ENCODE assay signal across 23 mouse cellular contexts in genomic region chr10:66900781-66901180, GRCm38 (mm10).
DNase-seq lines count a peak whose midpoint lies in the region; ATAC-seq and TF ChIP-seq lines count a peak whose summit lies in the region.
"Had no signal": no experiment of that assay in that cellular context is flagged by ENCODE, and none has a peak within 500 bp of the region (broad histone marks: within the 10 kb centered on the region; RNA-seq: fewer than 3 reads in every experiment).

No protein-coding gene starts in this region.

- peak overlapping the region; percentile 57; the same call in 1 of the 2 replicates for H3K4me2 ChIP-seq in embryonic facial prominence, embryonic 13.5 days
- H3K4me2 ChIP-seq in forebrain, postnatal 0 days (ENCODE audit: low read depth) = 0 out of 2 replicates have a peak overlapping the region, but pooled peaks have one; percentile 5
- H3K4me2 ChIP-seq in lung, embryonic 14.5 days = peak overlapping the region; percentile 40; the same call in 1 of the 2 replicates
- no peak overlapping the region for H3K4me2 ChIP-seq in lung, postnatal 0 days (replicated peaks; ENCODE audit: low read depth, low read length)
- H3K4me2 ChIP-seq in embryonic facial prominence, embryonic 15.5 days (replicated peaks) = peak overlapping the region; percentile 32
- H3K4me2 ChIP-seq in kidney, embryonic 16.5 days (replicated peaks; ENCODE audit: low read depth, low read length) = no peak overlapping the region

- no peak overlapping the region for H3K27ac ChIP-seq in embryonic facial prominence, embryonic 13.5 days
- no peak overlapping the region for H3K27ac ChIP-seq in embryonic facial prominence, embryonic 10.5 days (replicated peaks)
- H3K27ac ChIP-seq in forebrain, postnatal 0 days (ENCODE audit: low read depth, low read length) = no peak overlapping the region
- no peak overlapping the region for H3K27ac ChIP-seq in forebrain, embryonic 10.5 days
- no peak overlapping the region for H3K27ac ChIP-seq in lung, embryonic 14.5 days (ENCODE audit: low read depth)
- H3K27ac ChIP-seq in lung, postnatal 0 days (ENCODE audit: low read length) = no peak overlapping the region
- no peak overlapping the region for H3K27ac ChIP-seq in embryonic facial prominence, embryonic 15.5 days (replicated peaks)
- no peak overlapping the region for H3K27ac ChIP-seq in kidney, embryonic 16.5 days (ENCODE audit: low read length)
- H3K27ac ChIP-seq: embryonic facial prominence, embryonic 12.5 days; heart, embryonic 13.5 days; hindbrain, embryonic 12.5 days had no signal

- no peak for DNase-seq in embryonic facial prominence, embryonic 10.5 days (ENCODE audit: low spot score)
- no peak for DNase-seq in forebrain, postnatal 0 days
- DNase-seq in forebrain, embryonic 10.5 days (ENCODE audit: extremely low spot score, low spot score) = no peak
- peak; percentile 73 for DNase-seq in lung, embryonic 14.5 days
- no peak for DNase-seq in lung, postnatal 0 days (ENCODE audit: low spot score)
- DNase-seq: adrenal gland, postnatal 10 days; B cell, adult 2 months; cerebellum, adult 2 months; cerebellum, postnatal 10 days; embryo, embryonic 11 days; gastrocnemius, postnatal 36 days; heart, adult 11 months; heart, postnatal 4 days had no signal

- no peaks in the 10 kb centered on the region for H3K36me3 ChIP-seq in embryonic facial prominence, embryonic 13.5 days
- no peaks in the 10 kb centered on the region for H3K36me3 ChIP-seq in embryonic facial prominence, embryonic 10.5 days (replicated peaks)
- H3K36me3 ChIP-seq in forebrain, postnatal 0 days (ENCODE audit: insufficient read depth) = no peaks in the 10 kb centered on the region
- H3K36me3 ChIP-seq in forebrain, embryonic 10.5 days (replicated peaks) = no peaks in the 10 kb centered on the region
- H3K36me3 ChIP-seq in lung, embryonic 14.5 days (ENCODE audit: insufficient read depth) = no peaks in the 10 kb centered on the region
- H3K36me3 ChIP-seq in lung, postnatal 0 days (ENCODE audit: insufficient read depth, low read length) = no peaks in the 10 kb centered on the region
- no peaks in the 10 kb centered on the region for H3K36me3 ChIP-seq in embryonic facial prominence, embryonic 15.5 days
- no peaks in the 10 kb centered on the region for H3K36me3 ChIP-seq in kidney, embryonic 16.5 days (ENCODE audit: insufficient read depth, low read length)
- H3K36me3 ChIP-seq: embryonic facial prominence, embryonic 12.5 days; heart, embryonic 13.5 days; hindbrain, embryonic 12.5 days had no signal

- H3K27me3 ChIP-seq in embryonic facial prominence, embryonic 13.5 days = no peaks in the 10 kb centered on the region; the same call in 1 of the 2 replicates
- peaks cover 10% of the 10 kb centered on the region for H3K27me3 ChIP-seq in embryonic facial prominence, embryonic 10.5 days (replicated peaks; ENCODE audit: low read depth, poor library complexity, severe bottlenecking)
- no peaks in the 10 kb centered on the region for H3K27me3 ChIP-seq in forebrain, postnatal 0 days (ENCODE audit: insufficient read depth, low read length)
- H3K27me3 ChIP-seq in forebrain, embryonic 10.5 days (ENCODE audit: poor library complexity, severe bottlenecking) = peaks cover 9% of the 10 kb centered on the region; the same call in 1 of the 2 replicates
- H3K27me3 ChIP-seq in lung, embryonic 14.5 days (ENCODE audit: insufficient read depth, low read length) = no peaks in the 10 kb centered on the region
- H3K27me3 ChIP-seq in lung, postnatal 0 days (replicated peaks; ENCODE audit: insufficient read depth, low read length) = no peaks in the 10 kb centered on the region
- H3K27me3 ChIP-seq in embryonic facial prominence, embryonic 15.5 days = no peaks in the 10 kb centered on the region
- no peaks in the 10 kb centered on the region for H3K27me3 ChIP-seq in kidney, embryonic 16.5 days (ENCODE audit: insufficient read depth, low read length)
- H3K27me3 ChIP-seq: embryonic facial prominence, embryonic 12.5 days; heart, embryonic 13.5 days; hindbrain, embryonic 12.5 days had no signal

- H3K9me3 ChIP-seq in embryonic facial prominence, embryonic 13.5 days = no peaks in the 10 kb centered on the region
- no peaks in the 10 kb centered on the region for H3K9me3 ChIP-seq in embryonic facial prominence, embryonic 10.5 days
- no peaks in the 10 kb centered on the region for H3K9me3 ChIP-seq in forebrain, postnatal 0 days (ENCODE audit: low read length)
- H3K9me3 ChIP-seq in forebrain, embryonic 10.5 days = no peaks in the 10 kb centered on the region
- H3K9me3 ChIP-seq in lung, embryonic 14.5 days (ENCODE audit: low read depth, low read length) = no peaks in the 10 kb centered on the region
- H3K9me3 ChIP-seq in lung, postnatal 0 days (ENCODE audit: low read length) = no peaks in the 10 kb centered on the region
- no peaks in the 10 kb centered on the region for H3K9me3 ChIP-seq in embryonic facial prominence, embryonic 15.5 days (replicated peaks)
- H3K9me3 ChIP-seq in kidney, embryonic 16.5 days (ENCODE audit: low read length) = no peaks in the 10 kb centered on the region
- H3K9me3 ChIP-seq: embryonic facial prominence, embryonic 12.5 days; heart, embryonic 13.5 days; hindbrain, embryonic 12.5 days had no signal

- peaks cover 37% of the 10 kb centered on the region for H3K4me1 ChIP-seq in embryonic facial prominence, embryonic 13.5 days
- H3K4me1 ChIP-seq in embryonic facial prominence, embryonic 10.5 days = peaks cover 21% of the 10 kb centered on the region
- H3K4me1 ChIP-seq in forebrain, postnatal 0 days (ENCODE audit: insufficient read depth) = peaks cover 10% of the 10 kb centered on the region; the same call in 1 of the 2 replicates
- peaks cover 37% of the 10 kb centered on the region for H3K4me1 ChIP-seq in forebrain, embryonic 10.5 days
- peaks cover 6% of the 10 kb centered on the region; the same call in 1 of the 2 replicates for H3K4me1 ChIP-seq in lung, embryonic 14.5 days (ENCODE audit: insufficient read depth)
- 0 out of 2 replicates have a peak, but pooled peaks cover 3% of the 10 kb centered on the region for H3K4me1 ChIP-seq in lung, postnatal 0 days (ENCODE audit: insufficient read depth, low read depth, low read length)
- peaks cover 36% of the 10 kb centered on the region for H3K4me1 ChIP-seq in embryonic facial prominence, embryonic 15.5 days
- H3K4me1 ChIP-seq in kidney, embryonic 16.5 days (ENCODE audit: insufficient read depth, low read length) = peaks cover 10% of the 10 kb centered on the region

- no peak for TF ChIP-seq CTCF in forebrain, postnatal 0 days (IDR thresholded peaks at IDR 0.05; ENCODE audit: low read depth)
- TF ChIP-seq CTCF in lung, embryonic 14.5 days (IDR thresholded peaks at IDR 0.05; ENCODE audit: low read depth) = no peak
- no peak for TF ChIP-seq CTCF in lung, postnatal 0 days (IDR thresholded peaks at IDR 0.05)

- H3K9ac ChIP-seq in embryonic facial prominence, embryonic 13.5 days = no peak overlapping the region
- H3K9ac ChIP-seq in forebrain, postnatal 0 days = no peak overlapping the region
- no peak overlapping the region for H3K9ac ChIP-seq in lung, embryonic 14.5 days
- H3K9ac ChIP-seq in lung, postnatal 0 days (replicated peaks; ENCODE audit: low read depth) = no peak overlapping the region
- no peak overlapping the region for H3K9ac ChIP-seq in embryonic facial prominence, embryonic 15.5 days
- no peak overlapping the region for H3K9ac ChIP-seq in kidney, embryonic 16.5 days (replicated peaks; ENCODE audit: low read length)
- H3K9ac ChIP-seq: embryonic facial prominence, embryonic 12.5 days; hindbrain, embryonic 12.5 days had no signal

- no peak for TF ChIP-seq EP300 in lung, postnatal 0 days (IDR thresholded peaks at IDR 0.05)

- WGBS in embryonic facial prominence, embryonic 13.5 days = 50% methylated on average over 10 of the region's 10 CpGs
- WGBS in embryonic facial prominence, embryonic 10.5 days = 71% methylated on average over 10 of the region's 10 CpGs
- WGBS in forebrain, postnatal 0 days = 42% methylated on average over 10 of the region's 10 CpGs
- 77% methylated on average over 10 of the region's 10 CpGs for WGBS in forebrain, embryonic 10.5 days
- 39% methylated on average over 10 of the region's 10 CpGs for WGBS in lung, embryonic 14.5 days
- 65% methylated on average over 10 of the region's 10 CpGs for WGBS in lung, postnatal 0 days
- 47% methylated on average over 10 of the region's 10 CpGs for WGBS in embryonic facial prominence, embryonic 15.5 days
- 67% methylated on average over 10 of the region's 10 CpGs for WGBS in kidney, embryonic 16.5 days

- ATAC-seq in embryonic facial prominence, embryonic 13.5 days (ENCODE audit: insufficient number of reproducible peaks, insufficient read depth, low FRiP score, low TSS enrichment, low read depth) = no peak
- ATAC-seq in forebrain, postnatal 0 days = no peak; the same call in 1 of the 2 replicates
- no peak for ATAC-seq in lung, embryonic 14.5 days (ENCODE audit: insufficient read depth)
- no peak for ATAC-seq in lung, postnatal 0 days
- ATAC-seq in embryonic facial prominence, embryonic 15.5 days (ENCODE audit: insufficient number of reproducible peaks, low FRiP score, low TSS enrichment, low read depth) = no peak
- ATAC-seq in kidney, embryonic 16.5 days (ENCODE audit: low FRiP score, low TSS enrichment) = no peak
- ATAC-seq: CD4-positive, CD25-positive, alpha-beta regulatory T cell, adult 4 months; inflammation-experienced regulatory T-cells, adult 6 months; intestine, postnatal 0 days had no signal

- no peak overlapping the region for H3K4me3 ChIP-seq in embryonic facial prominence, embryonic 13.5 days
- H3K4me3 ChIP-seq in embryonic facial prominence, embryonic 10.5 days = no peak overlapping the region
- no peak overlapping the region for H3K4me3 ChIP-seq in forebrain, postnatal 0 days (ENCODE audit: low read depth, low read length)
- H3K4me3 ChIP-seq in forebrain, embryonic 10.5 days = no peak overlapping the region
- no peak overlapping the region for H3K4me3 ChIP-seq in lung, embryonic 14.5 days (ENCODE audit: low read depth, low read length)
- H3K4me3 ChIP-seq in lung, postnatal 0 days (ENCODE audit: low read depth, low read length) = no peak overlapping the region
- no peak overlapping the region for H3K4me3 ChIP-seq in embryonic facial prominence, embryonic 15.5 days (replicated peaks)
- no peak overlapping the region for H3K4me3 ChIP-seq in kidney, embryonic 16.5 days (ENCODE audit: low read length)
- H3K4me3 ChIP-seq: erythroblast, embryonic 14.5 days had no signal

Comparison
In these comparisons a context has a peak if more than half of its experiments do, and no peak if none do; other contexts are left out.
1. H3K4me2 ChIP-seq: peak in embryonic facial prominence, embryonic 13.5 days (single experiment), forebrain, postnatal 0 days (single experiment), lung, embryonic 14.5 days (single experiment) and embryonic facial prominence, embryonic 15.5 days (single experiment); none in lung, postnatal 0 days (single experiment) and kidney, embryonic 16.5 days (single experiment).